Mouse (Mus musculus) kidney, postnatal 25 days (tissue): ENCODE results near the gene Rhof.

ENCODE experiments used
- DNase-seq, 2 experiments: peaks; one replicate each; pipeline ENCODE4 v3.0.0; 2021; ENCODE audit warnings: mixed read lengths in 2 of 2

Gene Rhof

DNA sequence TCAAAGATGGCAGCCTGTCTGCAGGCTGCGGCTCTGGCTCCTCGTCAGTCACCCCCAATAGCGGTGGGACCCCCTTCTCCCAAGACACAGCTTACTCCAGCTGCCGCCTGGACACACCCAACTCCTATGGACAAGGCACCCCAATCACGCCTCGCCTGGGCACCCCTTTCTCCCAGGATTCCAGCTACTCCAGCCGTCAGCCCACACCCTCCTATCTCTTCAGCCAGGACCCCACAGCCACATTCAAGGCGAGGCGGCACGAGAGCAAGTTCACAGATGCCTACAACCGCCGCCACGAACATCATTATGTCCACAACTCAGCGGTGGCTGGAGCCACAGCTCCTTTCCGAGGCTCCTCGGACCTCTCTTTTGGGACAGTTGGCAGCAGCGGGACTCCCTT lies 15.1 kb upstream of the Rhof start:
- peak in 1 of 2 experiments; percentile 33 for DNase-seq

DNA sequence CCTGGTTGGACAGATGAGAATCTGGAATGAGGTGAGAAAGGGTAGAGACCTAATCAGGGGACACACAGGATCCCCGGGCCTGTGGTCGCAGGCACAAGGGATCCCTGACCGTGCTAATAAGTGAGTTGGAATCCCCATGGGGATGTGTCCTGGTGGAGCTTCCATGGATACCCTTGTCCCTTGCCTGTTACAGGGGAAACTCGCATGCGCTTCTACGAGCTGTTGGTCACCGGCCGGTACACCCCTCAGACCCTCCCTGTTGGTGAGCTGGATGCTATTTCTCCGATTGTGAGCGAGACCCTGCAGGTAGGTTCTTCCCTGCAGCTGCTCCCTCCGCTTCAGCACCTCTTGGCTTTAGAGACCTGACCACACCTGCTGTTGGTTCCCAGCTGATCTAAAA lies 13.9 kb upstream of the Rhof start:
- peak in 1 of 2 experiments; percentile 25 for DNase-seq

DNA sequence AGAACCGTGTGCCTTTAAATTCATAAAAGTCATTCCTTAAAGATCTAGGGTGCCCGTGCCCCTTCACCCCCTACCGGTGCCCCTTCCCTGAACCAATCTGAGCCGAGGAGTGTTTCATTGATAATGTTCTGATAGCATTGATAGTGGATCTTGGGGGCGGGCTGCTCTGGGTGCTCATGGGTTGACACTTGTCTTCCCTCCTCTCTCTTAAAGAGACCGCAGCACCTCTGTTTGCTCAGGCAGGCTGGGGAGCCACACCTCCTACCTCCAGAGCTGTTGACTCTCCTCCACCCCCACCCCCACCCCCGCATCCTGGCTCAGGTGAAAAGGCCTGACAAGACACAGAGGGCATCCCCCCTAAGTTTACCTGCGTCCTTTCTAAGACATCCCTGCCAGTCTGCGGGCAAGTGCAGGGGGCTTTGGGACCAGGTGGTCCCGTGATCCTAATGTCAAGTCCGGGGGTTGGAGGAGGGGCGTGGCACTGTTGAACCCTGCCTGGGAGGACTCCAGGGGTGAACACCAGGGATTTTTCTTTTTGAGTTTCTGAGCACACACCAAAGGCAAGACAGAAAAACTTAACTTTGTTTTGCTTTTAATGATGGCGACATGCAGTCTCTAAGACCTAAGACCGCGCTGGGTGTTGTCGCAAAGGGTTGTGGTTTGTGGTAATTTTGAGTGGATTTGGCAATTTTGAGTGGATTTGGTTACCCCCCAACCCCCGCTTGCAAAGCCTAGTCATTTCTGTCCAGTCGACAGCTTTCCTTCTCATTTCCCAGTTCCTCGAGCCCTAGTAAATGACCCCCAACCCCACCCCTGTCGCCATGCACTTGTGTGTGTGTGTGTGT lies 12.5 kb upstream of the Rhof start:
- DNase-seq, result no peak

DNA sequence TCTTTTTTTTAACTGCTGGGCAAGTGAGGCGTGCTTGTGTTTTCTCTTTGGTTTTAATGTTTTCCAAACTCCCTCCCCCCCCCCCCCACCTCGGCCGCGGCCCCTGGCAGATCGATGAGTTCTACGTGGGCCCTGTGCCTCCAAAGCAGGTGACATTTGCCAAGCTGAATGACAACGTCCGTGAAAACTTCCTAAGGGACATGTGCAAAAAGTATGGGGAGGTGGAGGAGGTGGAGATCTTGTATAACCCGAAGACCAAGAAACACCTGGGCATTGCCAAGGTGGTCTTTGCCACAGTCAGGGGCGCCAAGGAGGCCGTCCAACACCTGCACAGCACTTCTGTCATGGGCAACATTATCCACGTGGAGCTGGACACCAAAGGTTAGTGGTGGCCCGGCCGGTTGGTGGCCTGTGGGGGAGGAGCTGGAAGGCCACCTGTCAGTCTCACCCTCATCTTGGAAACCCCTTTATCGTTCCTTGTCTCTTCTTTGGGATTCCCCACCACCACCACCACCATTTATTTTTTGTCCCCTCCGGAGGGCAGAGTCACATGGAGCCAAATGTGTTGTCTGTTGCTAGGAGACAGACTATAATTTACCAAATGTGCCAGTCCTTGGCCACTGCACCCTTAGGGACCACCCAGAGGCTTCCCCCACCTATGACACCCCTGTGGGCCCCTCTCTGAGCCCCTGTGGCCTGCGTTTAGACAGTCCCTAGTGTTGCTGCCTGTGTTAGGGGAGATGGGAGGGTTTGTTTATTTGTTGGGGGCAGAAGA lies 11.7 kb upstream of the Rhof start:
- no peak for DNase-seq

DNA sequence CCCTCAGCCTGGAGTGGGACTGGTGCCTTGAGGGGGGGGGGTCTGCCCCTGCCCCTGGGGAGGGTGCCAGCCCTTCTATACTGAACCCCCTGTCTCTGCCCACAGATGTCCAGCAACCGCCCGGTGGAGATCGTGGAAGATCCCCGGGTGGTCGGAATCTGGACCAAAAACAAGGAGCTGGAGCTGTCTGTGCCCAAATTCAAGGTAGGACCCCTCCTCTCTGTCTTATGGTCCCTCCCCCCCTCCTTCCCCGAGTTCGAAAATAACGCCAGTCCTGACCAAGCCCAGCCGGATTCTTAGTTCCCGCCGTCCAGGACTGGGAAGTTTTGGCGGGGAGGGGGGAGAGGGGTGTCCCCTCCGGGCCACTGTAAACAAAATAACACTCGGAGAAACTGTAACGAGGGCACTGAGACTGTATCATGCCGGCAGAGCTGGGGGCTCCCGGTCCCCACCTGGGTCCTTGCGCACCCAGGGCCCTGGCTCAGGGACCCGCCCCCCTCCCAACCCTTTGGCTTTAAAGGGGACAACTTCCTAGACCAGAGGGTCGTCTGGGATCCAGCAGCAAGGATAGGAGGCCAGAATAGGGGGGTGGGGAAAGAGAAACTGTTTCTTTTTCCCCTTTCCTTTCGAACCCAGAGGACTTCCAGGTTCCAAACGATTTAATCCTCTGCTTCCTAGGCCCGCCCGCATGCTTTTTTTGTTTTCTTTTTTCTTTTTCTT lies 10.9 kb upstream of the Rhof start:
- peak; percentile 57 to 59 for DNase-seq

DNA sequence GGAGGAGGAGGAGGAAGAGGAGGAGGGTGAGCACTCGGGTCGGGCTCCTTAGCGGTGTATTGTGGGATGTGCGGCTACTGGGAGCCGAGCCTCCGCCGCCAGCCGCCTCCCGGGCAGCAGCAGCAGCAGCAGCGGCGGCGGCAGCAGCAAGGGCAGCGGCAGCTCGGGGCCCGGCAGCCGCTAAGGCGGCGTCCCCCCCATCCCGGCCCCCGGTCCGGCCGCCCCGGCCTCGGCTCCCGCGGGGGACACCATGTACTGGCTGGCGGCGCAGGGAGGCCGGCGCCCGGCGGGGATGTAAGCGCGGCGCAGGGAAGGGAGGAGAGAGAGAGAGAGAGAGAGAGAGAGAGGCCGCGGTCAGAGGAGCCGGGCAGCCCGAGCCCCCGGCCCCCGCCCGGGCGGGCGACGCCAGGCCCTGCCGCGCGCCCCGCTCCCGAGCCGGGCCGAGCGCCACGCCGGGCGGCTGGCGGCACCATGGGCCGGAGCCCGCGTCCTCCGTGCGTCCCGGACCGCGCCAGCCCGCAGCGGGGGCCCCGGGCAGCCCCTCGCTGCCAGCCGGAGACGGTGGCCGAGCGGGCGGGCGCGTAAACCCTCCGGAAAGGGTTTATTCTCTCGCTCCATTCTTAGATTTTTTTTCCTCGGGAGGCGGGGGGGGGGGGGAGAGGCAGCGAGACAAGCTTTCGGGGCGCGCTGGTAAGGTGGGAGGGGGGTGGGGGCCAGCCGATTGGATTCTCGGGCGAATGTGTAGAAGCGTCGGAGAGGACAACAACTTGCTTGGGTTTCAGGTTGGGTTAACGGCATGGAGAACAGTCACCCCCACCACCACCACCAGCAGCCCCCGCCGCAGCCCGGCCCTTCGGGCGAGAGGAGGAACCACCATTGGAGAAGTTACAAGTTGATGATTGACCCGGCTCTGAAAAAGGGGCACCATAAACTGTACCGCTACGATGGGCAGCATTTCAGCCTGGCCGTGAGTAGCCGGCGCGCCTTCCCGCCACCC lies 10.0 kb upstream of the Rhof start, which contains the start of gene Setd1b:
Setd1b (plus strand) TSS at position 33 of the 997 bp plus-strand sequence.
- DNase-seq, result peak; percentile 69 to 86

DNA sequence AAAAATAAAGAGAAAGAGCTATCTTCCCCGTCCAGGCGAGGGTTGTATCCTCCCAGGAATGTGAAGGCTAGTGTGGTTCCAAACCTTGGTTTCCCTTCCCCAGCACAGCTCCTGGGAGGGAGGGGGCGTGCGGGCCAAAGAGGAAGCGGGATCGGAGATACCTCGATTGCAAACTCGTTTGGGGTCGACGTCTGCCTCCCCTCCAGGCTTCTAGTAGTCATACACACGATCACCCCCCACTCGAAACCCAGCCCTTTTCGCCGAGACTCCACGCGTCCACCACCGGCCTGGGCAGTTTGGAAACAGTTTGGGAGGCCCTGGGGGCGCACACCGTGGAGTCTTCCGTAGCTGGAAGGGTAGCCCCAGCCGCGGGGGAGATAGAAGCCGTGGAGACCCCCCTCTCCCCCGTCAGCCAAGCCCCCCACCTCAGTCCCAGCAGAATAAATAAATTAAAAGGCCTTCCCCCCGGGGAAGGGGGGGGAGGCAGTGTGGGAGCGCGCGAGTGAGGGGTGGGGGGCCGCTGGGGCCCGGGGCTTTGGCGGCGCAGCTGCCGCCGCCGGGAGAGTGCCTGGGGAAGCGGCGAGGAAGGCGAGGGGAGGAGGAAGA lies 9.2 kb upstream of the Rhof start:
- peak; percentile 55 to 78 for DNase-seq

DNA sequence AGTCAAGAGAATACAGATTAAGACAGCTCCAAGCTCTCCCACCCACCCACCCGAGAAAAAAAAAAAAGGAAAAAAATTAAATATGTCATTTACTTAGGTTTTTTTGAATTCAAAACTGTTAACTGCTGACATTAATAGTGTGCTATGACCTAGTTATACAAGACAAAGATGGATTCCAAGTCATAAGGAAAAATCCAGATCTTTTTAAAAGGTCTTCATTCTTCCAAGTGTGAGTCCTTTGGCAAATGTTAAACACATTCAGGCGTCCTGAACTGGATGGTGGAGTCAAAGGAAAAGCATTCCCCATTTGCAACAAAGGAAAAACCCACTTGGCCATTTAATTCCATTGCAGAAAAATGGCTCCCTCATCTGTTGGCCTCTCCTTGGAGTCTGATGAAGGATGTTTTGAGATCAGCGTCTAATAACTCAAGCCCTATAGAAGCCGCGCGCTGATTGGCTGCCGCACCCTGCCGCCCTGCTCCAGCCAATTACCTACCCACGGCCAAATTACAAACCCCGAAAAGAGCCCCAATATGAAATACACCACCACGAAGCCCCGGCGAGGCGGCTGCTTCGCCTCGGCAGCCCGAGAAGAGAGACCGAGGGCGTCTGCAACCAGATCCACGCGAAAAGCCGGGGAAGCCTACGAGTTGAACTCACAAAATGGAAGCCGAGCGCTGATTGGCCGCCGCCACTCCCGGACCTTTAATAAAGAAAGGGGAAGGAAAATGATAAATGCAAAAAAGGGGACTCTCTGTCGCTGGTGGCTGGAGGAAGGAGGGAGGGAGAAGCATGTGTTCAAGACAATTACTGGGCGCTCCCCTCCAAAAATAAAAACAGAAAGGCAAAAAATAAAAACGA lies 8.4 kb upstream of the Rhof start:
- peak; percentile 95 to 96 for DNase-seq

DNA sequence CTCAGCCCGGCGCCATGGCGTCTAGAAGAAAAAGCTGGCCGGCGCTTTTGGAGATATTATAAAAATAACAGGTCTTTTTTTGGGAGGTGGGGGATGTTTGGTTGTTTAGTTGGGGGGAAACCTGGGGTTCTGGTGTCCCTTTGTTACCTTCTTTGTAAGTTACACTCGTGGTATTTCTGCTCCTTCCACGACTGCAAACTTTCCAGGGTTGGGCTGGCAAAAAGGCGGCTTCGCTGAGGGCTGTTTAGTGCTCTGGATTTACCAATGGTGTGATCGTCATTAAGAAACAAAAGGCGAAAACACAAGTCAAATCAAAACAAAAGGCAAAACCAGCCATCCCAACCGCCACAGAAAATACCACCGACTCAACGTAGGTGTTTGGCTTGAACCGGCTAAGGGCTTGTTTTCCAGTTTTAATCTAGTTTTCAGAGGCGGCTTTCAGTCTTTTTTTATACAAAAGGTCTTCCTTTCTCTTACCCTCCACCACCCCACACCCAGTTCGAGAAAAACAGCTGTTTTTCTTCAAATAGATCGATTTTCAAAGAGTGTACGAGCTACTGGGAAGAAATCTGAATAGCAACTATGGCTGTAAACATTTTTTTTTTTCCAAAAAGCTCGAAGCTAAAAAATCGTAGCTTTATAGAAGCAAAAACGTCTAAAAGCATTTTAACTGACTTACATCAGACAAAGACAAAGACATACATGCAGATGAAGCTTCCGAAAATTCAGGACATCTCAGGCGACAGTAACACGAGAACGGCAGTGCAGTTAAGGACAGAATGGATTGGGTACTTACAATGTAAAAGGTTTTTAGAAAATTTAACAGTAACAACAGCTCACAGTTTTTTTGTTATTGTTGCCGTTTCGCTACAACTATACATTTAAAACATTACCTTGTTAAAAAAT lies 7.5 kb upstream of the Rhof start:
- DNase-seq, result no peak

DNA sequence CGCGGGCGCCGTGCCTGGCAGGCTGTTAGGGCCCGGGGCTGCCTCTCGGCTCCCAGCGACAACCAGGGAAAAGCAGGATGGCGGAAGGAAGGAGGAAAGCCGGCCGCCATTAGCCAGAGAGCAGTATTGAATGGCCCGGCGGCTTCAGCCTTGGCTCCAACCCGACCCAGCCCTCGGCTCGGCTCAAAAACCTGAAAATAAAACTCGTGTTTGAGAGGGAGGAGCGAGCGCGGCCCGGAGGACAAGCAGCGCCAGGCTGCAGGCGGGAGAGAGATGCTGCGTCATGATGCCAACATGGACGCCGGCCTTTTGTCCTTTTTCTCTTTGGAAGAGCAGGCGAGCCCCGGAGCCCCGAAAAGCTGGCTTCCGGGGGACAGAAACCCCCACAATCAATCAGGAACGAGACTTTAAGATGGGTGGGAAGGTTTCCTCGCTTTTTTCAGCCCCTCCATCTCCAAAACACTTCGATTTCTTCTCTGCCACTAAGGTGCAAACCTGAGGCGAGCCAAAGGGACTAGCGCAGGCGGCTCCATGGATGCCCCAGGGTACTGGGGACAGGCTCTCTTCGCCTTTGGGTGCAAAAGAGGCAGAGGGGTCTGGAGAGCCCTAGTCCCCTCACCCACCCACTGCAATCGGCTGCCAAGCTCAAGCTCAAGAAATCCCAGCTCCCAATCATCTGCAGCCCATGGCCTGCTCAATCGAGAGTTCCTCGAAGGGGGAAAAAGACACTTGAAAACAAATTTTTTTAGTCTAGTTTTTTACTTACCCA lies 6.6 kb upstream of the Rhof start:
- DNase-seq, result peak; percentile 89 to 93

DNA sequence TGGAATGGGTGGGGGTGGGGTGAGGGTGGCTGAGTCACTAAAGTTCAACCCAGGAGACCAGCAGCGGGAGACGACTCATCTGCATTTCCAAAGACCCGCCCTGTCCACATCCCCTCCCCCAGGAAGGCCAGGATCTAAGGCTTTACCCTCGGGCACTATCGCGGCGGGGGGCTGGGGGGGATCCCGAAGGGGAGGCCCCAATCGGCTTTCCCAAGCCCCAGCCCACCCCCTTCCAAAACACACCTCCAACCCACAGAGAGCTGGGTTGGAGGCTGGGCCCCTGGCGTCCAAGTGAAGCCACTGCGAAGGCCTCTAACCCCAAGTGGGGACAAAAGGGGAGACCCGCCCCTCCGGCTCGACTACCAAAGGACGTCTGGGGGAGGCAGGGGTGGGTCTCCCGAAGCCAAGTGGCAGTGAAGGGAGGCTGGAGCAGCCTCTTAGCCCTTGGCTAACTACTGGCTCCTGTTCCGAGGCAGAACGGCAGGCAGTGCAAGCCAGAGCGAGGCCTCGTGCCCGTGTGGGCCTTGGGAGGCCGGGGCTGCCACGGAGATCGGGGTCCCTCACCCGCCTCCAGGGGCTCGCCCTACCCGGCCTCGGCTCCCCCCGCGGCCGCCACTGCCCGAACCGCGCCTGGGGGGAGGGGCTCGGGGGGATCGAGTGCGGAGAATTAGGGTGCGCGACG lies 5.9 kb upstream of the Rhof start:
- peak; percentile 80 to 92 for DNase-seq

DNA sequence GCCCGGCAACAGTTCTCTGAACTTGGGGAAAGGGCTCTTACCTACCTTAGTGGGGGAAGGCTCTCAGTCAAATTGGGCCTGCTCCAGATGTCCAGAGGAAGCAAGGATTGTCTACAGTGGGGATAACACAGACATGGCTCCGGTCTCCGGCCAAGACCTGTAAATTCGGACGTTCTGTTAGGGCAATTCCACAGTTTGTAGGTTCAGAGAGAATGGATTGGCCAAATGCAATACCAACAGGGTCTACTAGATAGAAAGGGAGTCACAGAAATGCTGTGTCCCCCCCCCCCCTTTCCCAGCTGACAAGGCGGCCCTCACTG lies 5.4 kb upstream of the Rhof start:
- DNase-seq, result no peak

DNA sequence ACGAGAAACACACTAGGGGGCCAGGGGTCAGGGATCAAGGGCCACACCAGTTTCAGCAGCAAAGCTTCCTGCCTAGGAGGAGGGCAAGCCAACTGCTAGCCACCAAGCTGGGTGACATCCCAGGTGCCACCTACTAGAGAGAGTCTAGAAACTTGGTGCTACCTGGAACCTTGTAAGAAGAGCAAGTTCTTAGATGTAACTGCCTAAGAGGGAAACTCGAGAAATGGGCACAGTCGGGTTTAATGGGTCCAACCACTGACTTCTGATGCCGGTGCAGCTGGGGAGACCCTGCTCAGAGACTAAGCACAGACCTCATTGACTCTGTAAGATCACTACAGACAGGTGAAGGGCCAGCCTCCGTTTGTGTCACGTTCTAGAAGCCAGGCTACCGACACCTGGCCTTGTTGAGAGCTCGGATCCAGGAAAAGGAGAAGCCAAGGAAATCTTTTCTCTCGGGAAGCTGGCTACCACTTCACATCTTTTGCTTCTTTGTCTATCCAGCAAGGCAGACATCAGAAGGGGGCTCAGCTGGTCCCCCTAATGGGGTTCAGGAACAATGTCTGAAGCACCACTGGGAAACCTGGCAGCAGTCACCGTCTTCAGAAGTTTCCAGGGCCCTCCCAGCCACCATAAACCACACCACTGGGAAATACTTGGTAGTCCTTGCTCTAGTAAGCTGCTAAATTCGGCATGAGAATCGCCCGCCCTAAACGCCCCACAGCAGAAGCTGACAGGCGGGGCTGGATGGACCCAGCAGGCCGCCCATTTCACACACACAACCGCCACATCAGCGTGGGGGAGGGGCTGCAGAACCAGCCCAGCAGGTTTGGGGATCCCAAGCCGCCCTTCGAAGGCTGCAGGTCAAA lies 4.8 kb upstream of the Rhof start:
- peak; percentile 93 to 96 for DNase-seq

DNA sequence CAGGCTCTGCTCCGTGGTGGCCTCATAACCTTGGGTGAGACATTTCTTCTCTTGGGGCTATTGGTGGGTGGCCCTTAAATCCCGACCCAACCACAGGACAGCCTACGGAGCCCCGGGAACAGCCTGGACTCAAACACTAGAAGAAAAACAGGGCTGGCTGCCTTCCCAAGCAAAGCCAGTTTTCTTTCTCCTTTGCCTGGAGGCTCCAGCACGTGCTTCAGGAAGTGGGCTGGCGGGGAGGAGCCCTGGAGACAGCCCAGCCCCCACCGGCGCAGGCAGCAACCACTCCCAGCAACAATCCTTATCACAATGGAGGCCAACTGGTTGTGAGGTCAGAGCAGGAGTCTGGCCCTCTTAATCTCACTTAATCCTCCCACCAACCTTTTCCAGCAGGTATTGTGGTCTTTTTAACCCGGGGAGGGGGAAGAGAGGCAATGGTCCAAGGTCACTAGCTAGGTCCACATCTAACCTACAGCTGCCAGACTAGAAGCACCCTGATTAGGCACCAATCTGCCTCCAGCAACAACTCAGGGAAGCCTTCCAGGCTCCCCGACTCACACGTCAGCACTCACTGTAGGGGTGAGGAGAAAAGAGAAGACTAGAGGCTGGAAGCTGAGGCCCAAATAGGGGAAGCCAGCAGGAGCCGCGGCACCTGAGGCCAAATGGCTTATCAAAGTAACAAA lies 4.0 kb upstream of the Rhof start:
- DNase-seq, result peak; percentile 97

DNA sequence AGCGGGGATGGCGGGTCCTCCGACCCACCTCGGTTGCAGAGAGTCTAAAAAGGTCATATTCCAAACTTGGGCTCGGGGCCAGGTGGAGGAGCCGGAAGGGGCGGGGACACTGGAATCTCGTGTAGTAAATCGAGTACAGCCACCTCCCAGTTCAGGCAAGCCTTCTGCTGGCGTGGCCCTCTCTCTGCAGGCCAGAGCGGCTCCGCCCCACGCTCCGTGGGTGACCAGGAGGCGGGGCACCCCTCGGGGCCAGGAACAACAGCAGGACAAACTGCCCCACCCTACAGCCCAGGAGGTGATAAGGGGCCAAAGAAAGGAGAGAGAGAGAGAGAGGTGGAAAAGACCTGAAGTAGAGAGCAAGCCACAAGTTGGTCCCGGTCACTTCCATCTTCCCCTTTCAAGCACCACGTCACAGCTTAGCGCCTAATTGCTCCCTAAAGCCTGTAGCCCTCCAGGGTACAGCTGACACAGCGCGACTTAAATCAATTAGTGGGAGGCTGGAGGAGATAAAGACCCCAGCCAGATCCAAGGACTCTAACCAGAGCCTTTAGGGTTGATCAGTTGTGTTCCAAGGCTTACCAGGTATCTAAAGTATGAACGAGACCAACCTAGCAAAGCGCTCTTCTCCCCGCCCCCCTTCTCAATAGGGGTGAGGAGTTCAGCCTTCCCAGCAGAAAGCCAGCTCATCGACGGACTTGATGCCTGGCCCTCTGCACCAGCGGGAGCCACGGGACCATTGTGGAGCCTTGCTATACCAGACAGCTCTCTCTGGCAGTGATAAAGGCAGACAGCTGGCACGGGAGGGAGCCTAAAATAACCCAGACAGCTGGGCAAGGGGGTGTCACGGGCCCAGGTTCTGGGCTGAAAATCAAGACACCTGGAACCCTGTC lies 3.2 kb upstream of the Rhof start:
- DNase-seq, result peak; percentile 95 to 98
